Mouse (Mus musculus) myocyte (in vitro differentiated cells): ENCODE data around the gene Mthfd1. TPM values are rescaled to one million over a fixed set of nuclear protein-coding genes. Genes with fewer than 3 reads are reported as not detected.

Source experiments
- H3K27me3 ChIP-seq: one replicate; pipeline ENCODE4 v1.6.1; 2011; ENCODE audit not compliant: control insufficient read depth, insufficient read depth, insufficient read length
- H3K36me3 ChIP-seq: one replicate; pipeline ENCODE4 v1.6.1; 2011; ENCODE audit not compliant: control insufficient read depth, insufficient read depth
- H3K4me2 ChIP-seq: one replicate; pipeline ENCODE4 v1.6.1; 2011; ENCODE audit warnings: low read depth, control low read depth
- H3K4me3 ChIP-seq: one replicate; pipeline ENCODE4 v1.5.1; 2011; ENCODE audit warnings: mild to moderate bottlenecking, control low read depth, moderate library complexity
- H3K79me2 ChIP-seq: one replicate; pipeline ENCODE4 v1.6.1; 2011; ENCODE audit not compliant: control insufficient read depth, insufficient read depth
- H3ac ChIP-seq: one replicate; pipeline ENCODE4 v1.6.1; 2011; ENCODE audit not compliant: control insufficient read depth, insufficient read length
- CEBPB ChIP-seq: IDR thresholded peaks from 2 replicates; pipeline ENCODE4 v1.6.1; 2011; ENCODE audit warnings: mild to moderate bottlenecking, moderate library complexity; ENCODE audit not compliant: poor library complexity, insufficient read depth, severe bottlenecking
- E2F4 ChIP-seq: IDR thresholded peaks from one replicate; pipeline ENCODE4 v1.6.1; 2011; ENCODE audit warnings: mild to moderate bottlenecking, control low read depth, moderate library complexity; ENCODE audit not compliant: insufficient read depth
- MAX ChIP-seq: IDR thresholded peaks from one replicate; pipeline ENCODE4 v1.6.1; 2011; ENCODE audit warnings: low read depth, mild to moderate bottlenecking, control low read depth
- MYOD1 ChIP-seq, 3 experiments: IDR thresholded peaks; one replicate each; pipeline ENCODE4 v1.6.1; 2011; ENCODE audit warnings: control low read depth in 2 of 3, low read depth in 2 of 3, mild to moderate bottlenecking in 2 of 3, moderate library complexity in 1 of 3; ENCODE audit not compliant: insufficient read length in 2 of 3, control insufficient read depth in 1 of 3
- MYOG ChIP-seq, 3 experiments: IDR thresholded peaks; one replicate each; pipeline ENCODE4 v1.6.1; 2011; ENCODE audit warnings: control low read depth in 2 of 3, low read depth in 2 of 3, mild to moderate bottlenecking in 2 of 3; ENCODE audit not compliant: insufficient read length in 2 of 3, control insufficient read depth in 1 of 3, insufficient read depth in 1 of 3
- POLR2A ChIP-seq: IDR thresholded peaks from one replicate; pipeline ENCODE4 v1.6.1; 2011; ENCODE audit warnings: low read depth, mild to moderate bottlenecking, control low read depth, moderate library complexity; ENCODE audit not compliant: insufficient read length
- POLR2AphosphoS2 ChIP-seq: IDR thresholded peaks from one replicate; pipeline ENCODE4 v1.6.1; 2011; ENCODE audit warnings: low read depth, control low read depth; ENCODE audit not compliant: insufficient read length
- REST ChIP-seq: IDR thresholded peaks from one replicate; pipeline ENCODE4 v1.6.1; 2011; ENCODE audit warnings: mild to moderate bottlenecking, control low read depth, moderate library complexity; ENCODE audit not compliant: insufficient read depth, insufficient read length
- SRF ChIP-seq: IDR thresholded peaks from one replicate; pipeline ENCODE4 v1.6.1; 2011; ENCODE audit warnings: low read depth; ENCODE audit not compliant: control insufficient read depth, insufficient read length
- TCF12 ChIP-seq: IDR thresholded peaks from one replicate; pipeline ENCODE4 v1.6.1; 2011; ENCODE audit warnings: mild to moderate bottlenecking, control low read depth; ENCODE audit not compliant: poor library complexity, insufficient read depth, severe bottlenecking
- TCF3 ChIP-seq: IDR thresholded peaks from one replicate; pipeline ENCODE4 v1.6.1; 2011; ENCODE audit warnings: low read depth, control low read depth; ENCODE audit not compliant: insufficient read length
- USF1 ChIP-seq: IDR thresholded peaks from one replicate; pipeline ENCODE4 v1.6.1; 2011; ENCODE audit warnings: low read depth, mild to moderate bottlenecking, control low read depth, moderate library complexity
- polyA plus RNA-seq: library from polyadenylated mRNA; unstranded; fragments of >200 nt; fragmentation: generic; extraction: Trizol; gene quantifications from one replicate; pipeline ENCODE4 v1.2.1, GENCODE M21; 2012; ENCODE audit warnings: missing spikeins

The Mthfd1 gene
- polyA plus RNA-seq, 1 experiment = 31.8 TPM

DNA sequence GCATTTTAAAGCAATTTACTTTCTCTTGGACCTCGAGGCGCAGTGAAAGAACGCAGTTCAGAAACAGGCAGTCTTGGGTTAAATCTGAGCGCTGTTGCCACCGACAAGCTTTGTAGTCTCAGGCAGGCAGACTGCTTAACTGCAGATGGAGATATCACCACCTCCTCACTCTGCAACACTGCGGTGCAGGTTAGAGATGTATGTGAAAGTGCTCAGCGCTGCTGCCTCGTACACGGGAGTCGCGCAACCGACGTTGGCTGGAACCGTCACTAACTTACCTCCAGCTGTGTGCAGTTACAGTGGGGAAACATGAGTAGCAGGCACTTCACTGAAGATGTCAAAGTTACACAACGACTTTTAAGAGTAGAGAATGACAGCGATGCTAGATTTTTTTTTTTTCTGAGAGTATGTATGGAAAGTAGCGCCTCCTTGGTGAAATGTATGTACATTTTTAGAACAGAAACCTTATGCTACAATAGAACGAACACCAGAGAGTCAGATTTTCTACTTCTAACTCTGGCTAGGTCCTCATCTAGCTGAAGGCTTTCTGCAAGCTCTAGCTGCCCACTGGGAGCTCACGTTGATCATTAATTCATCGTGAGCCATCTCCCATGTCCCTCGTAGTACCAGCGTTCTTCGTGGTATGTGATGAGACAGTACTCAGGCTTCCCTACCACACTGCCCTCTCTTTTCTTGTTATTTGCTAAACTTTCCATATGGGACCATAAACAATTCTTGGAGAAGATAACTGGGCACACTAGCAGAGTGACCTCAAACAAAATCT lies 71.5 kb downstream of the Mthfd1 start:
- H3K79me2 ChIP-seq = no peaks in the 10 kb centered on the region
- no peaks in the 10 kb centered on the region for H3K27me3 ChIP-seq
- no peak overlapping the region for H3K4me3 ChIP-seq
- no peak for TF ChIP-seq TCF12
- TF ChIP-seq REST = no peak
- no peak for TF ChIP-seq USF1
- TF ChIP-seq TCF3 = no peak
- TF ChIP-seq MYOG (IDR thresholded peaks at IDR 0.05; ENCODE audit: control insufficient read depth in 1 of 3, insufficient read depth in 1 of 3, insufficient read length in 2 of 3, low read depth in 2 of 3) = no peak
- TF ChIP-seq POLR2A = no peak
- TF ChIP-seq MAX = no peak
- no peak for TF ChIP-seq SRF
- TF ChIP-seq MYOD1 (IDR thresholded peaks at IDR 0.05; ENCODE audit: control insufficient read depth in 1 of 3, insufficient read length in 2 of 3, low read depth in 2 of 3) = no peak
- TF ChIP-seq E2F4 = no peak
- TF ChIP-seq CEBPB = no peak
- no peak for TF ChIP-seq POLR2AphosphoS2
- H3ac ChIP-seq = no peak overlapping the region
- no peaks in the 10 kb centered on the region for H3K36me3 ChIP-seq
- H3K4me2 ChIP-seq = no peak overlapping the region

DNA sequence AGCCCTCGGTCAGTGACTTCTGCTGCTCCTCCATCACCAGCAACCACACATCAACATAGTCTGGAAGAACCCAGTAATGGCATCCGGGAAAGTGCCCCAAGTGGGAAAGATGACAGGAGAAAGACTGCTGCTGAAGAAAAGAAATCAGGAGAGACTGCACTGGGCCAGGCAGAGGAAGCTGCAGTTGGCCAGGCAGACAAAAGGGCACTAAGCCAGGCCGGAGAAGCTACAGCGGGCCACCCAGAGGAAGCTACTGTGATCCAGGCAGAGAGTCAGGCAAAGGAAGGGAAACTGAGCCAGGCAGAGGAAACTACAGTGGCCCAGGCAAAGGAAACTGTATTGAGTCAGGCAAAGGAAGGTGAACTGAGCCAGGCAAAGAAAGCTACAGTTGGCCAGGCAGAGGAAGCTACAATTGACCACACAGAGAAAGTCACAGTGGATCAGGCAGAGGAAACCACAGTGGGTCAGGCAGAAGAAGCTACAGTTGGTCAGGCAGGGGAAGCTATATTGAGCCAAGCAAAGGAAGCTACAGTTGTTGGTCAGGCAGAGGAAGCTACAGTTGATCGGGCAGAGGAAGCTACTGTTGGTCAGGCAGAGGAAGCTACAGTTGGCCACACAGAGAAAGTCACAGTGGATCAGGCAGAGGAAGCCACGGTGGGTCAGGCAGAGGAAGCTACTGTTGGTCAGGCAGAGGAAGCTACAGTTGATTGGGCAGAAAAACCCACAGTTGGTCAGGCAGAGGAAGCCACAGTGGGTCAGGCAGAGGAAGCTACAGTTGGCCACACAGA lies 73.7 kb downstream of the Mthfd1 start:
- H3K79me2 ChIP-seq = no peaks in the 10 kb centered on the region
- TF ChIP-seq SRF (no peak), TCF3 (no peak), USF1 (no peak), CEBPB (no peak), MYOD1 (IDR thresholded peaks at IDR 0.05; ENCODE audit: control insufficient read depth in 1 of 3, insufficient read length in 2 of 3, low read depth in 2 of 3) (no peak), MAX (no peak), TCF12 (no peak), POLR2AphosphoS2 (no peak), REST (no peak), E2F4 (no peak), POLR2A (no peak), MYOG (IDR thresholded peaks at IDR 0.05; ENCODE audit: control insufficient read depth in 1 of 3, insufficient read depth in 1 of 3, insufficient read length in 2 of 3, low read depth in 2 of 3) (no peak)
- H3K4me2 ChIP-seq = no peak overlapping the region
- H3K4me3 ChIP-seq = no peak overlapping the region
- no peak overlapping the region for H3ac ChIP-seq
- H3K27me3 ChIP-seq = no peaks in the 10 kb centered on the region
- H3K36me3 ChIP-seq = no peaks in the 10 kb centered on the region

DNA sequence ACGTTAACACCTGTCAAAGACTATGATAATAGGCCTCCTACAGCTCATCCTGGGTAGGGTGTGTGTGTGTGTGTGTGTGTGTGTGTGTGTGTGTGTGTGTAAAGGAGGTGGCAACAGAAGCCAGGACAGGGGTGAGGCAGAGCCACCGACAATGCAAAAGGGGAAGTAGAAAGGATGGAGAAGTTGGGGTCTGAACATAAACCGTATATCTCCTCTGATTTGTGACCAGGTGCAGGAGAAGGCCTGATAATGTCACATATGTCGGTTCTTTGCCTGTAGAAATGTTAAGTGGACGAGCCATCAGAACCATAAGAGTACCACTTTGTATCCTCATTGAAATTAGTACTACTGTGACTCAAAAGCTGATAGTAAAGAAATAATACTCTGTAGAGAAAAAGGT lies 78.6 kb downstream of the Mthfd1 start:
- no peaks in the 10 kb centered on the region for H3K27me3 ChIP-seq

DNA sequence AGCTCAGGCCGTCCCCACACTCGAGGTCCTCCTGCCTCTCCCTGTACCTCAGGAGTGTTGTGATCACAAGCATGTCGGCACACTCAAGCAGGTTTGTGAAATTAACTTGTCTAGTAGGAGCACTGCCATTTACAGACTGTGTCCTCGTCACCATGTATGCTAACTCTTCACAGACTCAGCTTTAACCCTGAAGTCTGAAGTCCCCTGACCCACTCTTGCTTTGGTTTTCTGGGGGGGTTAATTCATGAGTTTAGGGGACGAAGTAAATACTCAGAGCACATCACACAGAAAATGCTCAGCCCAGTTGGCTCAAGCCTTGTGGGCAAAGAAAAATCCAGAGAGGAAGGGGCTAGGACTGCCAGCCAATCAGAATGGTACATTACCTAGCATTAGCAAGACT lies 80.5 kb downstream of the Mthfd1 start:
- Histone ChIP-seq H3K79me2 (no peaks in the 10 kb centered on the region), H3K36me3 (no peaks in the 10 kb centered on the region), H3K4me2 (no peak overlapping the region), H3K27me3 (no peaks in the 10 kb centered on the region), H3K4me3 (no peak overlapping the region), H3ac (no peak overlapping the region)
- no peak for TF ChIP-seq MAX
- no peak for TF ChIP-seq REST
- TF ChIP-seq POLR2AphosphoS2 = no peak
- no peak for TF ChIP-seq USF1
- no peak for TF ChIP-seq TCF3
- TF ChIP-seq POLR2A = no peak
- no peak for TF ChIP-seq SRF
- TF ChIP-seq E2F4 = no peak
- TF ChIP-seq TCF12 = no peak

More for the DNA sequence above, 78.6 kb downstream of the Mthfd1 start:
- no peak for TF ChIP-seq USF1
- no peak for TF ChIP-seq TCF12
- no peak overlapping the region for H3ac ChIP-seq
- no peak overlapping the region for H3K4me3 ChIP-seq
- H3K4me2 ChIP-seq = no peak overlapping the region
- H3K79me2 ChIP-seq = no peaks in the 10 kb centered on the region
- no peaks in the 10 kb centered on the region for H3K36me3 ChIP-seq
